Mouse (Mus musculus): ENCODE results near the gene Trhde. TPM values are rescaled to one million over a fixed set of nuclear protein-coding genes. Genes with fewer than 3 reads are reported as not detected.

Trhde gene
- total RNA-seq (2015): not detected in 2 replicates
- total RNA-seq (2017): not detected in 2 replicates

DNA sequence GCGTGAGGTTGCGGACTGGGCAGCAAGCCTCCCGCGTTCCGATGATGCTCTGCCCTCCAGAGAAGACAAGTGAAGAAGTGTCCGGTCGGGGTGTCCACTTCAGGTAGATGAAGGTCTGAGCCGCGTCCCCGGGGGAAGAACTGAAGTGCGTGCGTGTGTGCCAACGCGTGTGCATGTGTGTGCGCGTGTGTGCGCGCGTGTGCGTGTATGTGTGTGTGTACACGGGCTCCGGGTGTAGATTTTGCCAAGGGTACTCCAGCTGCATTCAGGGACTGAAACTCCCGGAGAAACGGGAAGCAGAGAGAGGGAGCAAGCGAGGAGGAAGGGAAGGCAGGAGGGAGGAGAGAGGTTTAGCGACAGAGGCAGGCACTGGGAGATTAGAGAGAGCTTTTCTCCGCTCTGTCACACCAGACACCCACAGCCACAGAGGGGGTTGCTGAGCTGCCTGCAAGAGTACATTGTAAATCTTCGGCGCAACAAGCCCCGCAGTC, at the start of gene Trhde:
Gene Trhde (minus strand): TSS at position 147 of the 491 bp plus-strand sequence.
- no peak for ATAC-seq (ENCODE audit: poor library complexity, severe bottlenecking)

DNA sequence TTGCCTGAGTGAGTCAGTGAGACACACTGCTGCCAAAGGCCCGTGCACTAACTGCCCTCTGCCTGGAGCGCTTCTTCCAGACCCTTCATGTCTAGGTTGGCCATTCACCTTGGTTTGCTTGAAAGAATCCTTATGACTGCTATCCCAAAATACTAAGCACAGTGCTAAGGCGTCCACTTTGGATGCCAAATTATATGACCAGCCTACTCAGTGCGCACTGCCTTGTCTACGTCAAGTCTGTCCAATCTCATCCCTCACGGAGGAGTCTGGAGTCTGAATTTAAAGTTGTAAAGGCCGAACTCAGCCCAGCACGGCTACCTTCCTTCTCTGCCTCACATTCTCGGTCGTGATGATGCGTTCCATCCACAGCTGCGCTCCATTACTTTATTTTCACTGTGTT, 39.9 kb upstream of the Trhde start:
- no peak for ATAC-seq (ENCODE audit: poor library complexity, severe bottlenecking)

DNA sequence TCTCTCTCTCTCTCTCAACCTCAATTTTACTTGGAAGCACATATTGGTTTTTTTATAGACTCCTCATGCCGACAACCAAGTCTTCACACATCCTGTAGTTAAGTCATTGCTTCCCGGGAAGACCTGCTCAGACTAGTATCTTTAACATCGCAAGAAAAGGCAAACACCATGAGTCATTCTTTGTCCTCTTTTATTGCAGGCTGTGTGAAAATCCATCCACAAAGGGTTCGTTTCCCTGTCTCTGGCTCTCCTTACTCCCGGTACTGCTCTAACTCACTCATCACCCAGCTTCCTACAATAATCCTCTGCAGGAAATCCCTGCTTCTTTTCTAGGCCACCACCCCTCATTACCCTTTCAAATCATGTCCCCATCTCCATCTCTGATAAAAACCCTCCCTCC, 39.3 kb upstream of the Trhde start:
- no peak for ATAC-seq (ENCODE audit: poor library complexity, severe bottlenecking)

DNA sequence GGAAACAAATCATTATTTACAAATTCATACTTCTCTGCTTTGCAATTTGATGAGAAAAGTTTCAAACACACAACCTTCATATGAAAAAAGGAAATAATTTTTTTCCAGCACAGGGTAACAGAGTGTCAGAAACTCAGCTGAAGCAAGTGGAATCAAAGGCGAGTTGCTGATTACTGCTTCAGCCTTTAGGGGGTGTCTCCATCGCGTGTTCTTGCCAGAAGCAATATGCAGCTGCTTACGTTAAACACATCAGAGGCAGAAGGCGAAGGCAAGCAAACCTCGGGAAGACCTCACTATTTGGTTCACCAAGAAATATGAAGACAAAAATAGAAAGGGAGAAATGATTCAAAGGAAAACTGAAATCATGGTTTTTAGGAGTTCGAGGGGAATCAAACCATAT, 29.2 kb upstream of the Trhde start:
- no peak for ATAC-seq (ENCODE audit: poor library complexity, severe bottlenecking)

DNA sequence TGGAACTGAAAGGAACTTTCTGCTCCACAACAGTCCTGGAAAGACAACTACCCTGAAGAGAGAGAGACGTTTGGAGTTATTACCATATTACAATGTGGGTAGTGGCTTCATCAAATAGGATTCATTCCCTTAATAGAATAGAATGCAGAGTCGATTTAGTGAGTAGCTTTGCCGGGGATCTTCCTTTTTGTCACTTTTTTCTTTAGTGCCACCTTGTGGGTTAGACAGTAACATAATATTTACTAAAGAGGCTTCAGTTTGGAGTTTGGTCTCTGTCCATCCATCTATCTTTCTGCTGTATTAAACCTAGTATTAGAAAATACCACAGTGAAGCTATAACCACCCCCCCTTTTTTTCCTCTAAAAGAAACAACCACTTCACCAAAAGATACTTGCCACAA, 6.7 kb upstream of the Trhde start:
- ATAC-seq (ENCODE audit: poor library complexity, severe bottlenecking): no peak

DNA sequence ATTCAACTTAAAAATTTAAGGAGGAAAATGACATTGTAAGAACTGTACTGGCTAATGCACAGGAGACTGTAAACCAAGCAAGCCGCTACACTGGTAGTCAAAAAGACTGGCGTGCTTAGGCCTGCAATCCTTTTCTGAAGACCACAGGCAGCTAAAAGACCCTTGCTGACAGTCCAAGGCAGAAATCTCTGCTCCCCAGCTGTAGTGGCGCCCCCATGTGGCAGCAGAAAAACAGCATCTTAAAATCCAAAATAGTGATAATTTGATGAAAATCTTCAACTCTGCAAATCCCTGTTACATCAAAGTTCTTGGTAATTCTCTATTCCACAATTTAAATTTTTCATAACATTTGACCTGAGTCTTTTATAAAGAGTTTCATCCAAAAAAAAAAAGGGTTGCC, 3.8 kb upstream of the Trhde start:
- ATAC-seq (ENCODE audit: poor library complexity, severe bottlenecking): no peak

DNA sequence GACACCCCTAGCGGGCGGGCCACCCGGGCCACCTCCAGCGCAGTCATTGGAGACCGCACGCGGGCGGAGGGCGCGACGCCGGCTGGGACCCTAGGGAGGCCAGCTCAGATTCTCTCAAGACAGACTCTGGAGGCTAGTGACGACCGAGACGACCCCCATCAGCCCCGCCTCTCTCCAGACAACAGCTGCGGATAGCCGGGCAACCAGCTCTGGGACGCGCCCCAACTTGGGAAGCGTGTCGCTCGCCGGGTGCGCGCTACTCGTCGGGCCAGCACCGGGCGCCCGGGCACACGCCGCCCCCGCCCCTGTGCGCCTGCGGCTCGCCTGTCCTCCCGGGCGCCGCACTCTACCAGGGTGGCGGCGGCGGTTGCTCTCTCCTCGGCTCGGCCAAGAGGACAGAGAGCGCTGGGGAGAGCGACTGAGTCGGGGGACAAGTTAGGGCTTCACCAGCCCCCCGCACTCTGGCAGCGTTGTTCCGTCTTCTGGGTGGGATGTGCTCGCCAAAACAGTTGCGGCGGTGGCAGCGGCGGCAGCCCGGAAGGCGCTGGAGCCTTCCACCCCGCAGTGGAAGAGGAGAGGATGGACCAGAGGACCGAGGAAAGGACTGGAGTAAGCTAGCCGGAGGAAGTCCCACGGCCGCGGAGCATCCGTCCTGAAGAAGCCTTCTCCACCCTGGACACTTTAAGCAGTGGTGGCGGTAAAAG, 498 bp downstream of the Trhde start:
- ATAC-seq (ENCODE audit: poor library complexity, severe bottlenecking): no peak

DNA sequence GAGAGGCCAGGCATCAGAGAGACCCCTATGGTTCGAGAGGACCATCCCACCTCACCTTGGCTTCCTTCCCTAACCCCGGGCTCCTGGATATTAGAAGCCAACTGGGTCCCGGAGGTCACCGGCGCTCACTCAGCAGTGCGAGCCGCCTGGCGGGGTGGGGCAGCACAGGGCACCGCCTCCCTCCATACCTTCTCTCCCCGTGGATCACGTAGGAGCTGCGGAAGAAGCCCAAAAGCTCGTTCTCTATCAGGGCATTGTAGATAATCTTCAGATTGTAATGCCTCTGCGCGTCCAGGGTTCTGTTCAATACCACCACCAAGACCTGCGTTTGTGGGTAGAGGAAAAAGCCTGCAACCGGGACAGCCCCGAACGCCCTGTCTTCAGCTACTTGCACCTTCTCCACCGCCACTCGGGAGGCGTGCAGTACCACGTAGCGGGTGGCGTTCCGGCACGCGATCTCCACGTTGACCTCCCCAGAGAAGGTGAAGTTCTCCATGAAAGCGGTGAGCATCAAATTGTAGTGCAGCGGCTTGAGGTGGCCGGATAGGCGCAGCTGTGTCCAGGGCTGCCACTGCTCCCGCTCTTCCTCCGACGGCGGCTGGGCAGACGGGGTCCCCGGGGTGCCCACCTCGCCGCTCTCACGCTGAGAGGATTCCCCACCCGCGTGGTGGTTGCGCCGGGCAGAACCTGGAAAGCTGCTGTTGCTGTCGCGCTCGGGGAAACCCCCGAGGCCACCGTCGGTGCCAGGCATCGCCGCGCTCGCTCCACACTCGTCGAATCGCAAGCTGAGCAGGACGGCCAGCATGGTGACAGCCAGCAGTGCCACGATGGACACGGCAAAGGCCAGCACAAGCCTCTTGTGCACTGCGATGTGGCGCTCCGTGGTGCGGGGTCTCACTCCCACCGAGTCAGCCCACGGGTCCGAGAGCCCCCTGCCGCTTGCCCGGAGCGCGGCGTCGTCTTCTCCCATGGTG, 1.5 kb downstream of the Trhde start:
- ATAC-seq (ENCODE audit: poor library complexity, severe bottlenecking): no peak

DNA sequence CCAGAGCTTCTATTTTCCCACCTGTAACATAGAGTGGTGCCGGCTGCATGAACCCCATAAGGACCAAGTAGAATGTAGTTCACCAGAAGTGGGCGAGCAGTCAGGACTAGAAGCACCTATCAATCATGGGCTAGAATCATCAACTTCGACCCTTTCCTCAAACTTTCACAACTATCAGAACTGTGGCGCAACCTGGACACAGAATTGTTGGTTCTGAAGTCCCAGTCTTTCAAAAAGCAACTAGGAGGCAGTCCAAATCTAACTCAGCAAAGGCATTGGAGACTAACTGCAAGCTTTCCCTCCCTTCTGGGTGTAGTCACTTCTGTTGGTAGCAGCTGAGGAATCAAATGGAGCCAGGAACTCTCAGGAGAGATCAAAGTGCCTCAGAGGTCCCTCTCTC, 2.6 kb downstream of the Trhde start:
- ATAC-seq (ENCODE audit: poor library complexity, severe bottlenecking): no peak

DNA sequence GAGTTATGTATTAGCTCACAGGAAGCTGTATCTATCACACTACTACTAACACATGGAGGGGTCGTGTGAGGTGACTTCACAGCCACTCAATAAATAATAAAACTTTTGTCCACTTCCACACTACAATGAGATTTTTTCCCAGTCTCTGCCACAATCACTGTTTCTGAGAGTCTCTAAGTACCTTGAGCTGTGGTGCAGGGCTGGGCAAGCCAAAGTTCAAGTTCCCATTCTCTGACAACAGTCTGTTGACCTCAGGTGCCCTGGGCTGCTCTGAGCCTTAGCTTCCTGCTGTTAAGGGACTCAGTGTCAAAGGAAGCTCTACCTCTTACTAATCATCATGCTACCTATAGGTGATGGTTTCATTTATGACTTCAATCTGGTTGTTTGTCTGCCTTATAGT, 3.3 kb downstream of the Trhde start:
- ATAC-seq (ENCODE audit: poor library complexity, severe bottlenecking): no peak

DNA sequence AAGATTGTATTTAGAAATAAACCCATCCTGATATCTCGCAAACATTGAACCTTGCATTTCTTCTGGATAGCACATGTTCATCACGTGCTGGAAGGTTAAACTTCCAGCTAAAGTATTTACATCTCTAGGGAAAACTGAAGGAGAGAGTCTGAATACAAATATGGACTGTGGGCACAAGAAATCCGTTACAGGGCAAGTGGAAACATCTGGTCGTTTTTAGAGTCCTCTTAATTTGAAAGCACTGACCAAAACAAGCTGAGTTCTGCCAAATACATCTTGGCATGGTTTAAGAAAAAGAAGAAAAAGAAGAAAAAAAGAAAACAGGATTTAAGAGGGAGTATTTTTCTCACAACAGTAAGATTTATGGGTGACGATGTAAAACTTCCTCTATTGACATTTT, 3.9 kb downstream of the Trhde start:
- no peak for ATAC-seq (ENCODE audit: poor library complexity, severe bottlenecking)

DNA sequence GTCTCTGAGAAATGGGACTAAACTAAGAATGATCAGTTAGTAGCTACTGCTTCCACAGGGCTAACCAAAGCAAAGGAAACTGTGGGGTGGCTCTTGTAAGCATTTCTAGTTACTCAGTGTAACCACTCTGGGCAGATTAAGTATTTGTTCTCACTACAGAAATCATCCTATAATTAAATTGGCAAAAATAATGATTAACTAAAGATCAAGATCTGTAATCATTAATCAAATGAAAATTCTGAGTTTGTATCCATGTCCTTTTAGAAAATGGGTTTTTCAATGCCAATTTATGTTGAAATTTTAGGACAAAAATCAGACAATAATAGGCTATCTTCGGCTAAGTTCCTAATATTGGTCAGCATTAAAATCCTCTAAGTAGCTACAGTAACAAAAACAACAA, 4.4 kb downstream of the Trhde start:
- ATAC-seq (ENCODE audit: poor library complexity, severe bottlenecking): no peak

DNA sequence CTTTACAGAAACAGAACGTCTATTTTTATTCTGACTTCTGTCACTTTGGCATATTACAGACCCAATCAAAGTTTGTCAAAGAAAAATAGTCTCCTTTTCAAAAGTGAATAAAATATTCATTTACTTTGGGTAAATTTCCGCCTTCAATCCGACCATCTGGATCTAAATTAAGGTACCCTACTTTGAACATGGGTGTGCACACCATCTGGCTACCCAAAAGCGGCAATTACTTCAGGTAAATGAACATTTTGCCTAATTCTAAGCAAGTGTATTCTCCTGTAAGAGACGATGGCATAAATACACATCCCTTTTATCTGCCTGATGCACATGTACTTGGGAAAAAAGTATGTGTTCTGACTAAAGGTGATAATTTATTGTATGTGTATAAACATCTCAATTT, 5.2 kb downstream of the Trhde start:
- ATAC-seq (ENCODE audit: poor library complexity, severe bottlenecking): no peak

DNA sequence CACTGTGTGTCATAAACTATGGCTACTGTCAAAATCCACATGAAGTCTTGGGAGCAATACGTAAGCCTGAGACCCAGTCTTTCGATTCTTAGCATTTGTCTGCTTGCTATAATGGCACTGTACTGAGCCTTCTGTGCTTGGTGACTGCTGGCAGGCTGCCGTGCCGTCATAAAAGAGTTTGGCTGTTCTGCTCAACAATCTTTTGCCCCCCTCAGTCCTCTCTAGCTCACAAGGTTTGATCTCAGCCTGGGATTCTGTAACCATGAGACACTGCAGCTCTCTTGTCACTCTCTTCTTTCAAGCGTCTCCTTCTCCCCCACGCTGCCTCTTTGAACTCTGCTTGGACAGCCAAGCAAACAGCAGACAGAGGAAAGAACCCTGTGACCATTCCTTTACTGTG, 7.9 kb downstream of the Trhde start:
- no peak for ATAC-seq (ENCODE audit: poor library complexity, severe bottlenecking)

DNA sequence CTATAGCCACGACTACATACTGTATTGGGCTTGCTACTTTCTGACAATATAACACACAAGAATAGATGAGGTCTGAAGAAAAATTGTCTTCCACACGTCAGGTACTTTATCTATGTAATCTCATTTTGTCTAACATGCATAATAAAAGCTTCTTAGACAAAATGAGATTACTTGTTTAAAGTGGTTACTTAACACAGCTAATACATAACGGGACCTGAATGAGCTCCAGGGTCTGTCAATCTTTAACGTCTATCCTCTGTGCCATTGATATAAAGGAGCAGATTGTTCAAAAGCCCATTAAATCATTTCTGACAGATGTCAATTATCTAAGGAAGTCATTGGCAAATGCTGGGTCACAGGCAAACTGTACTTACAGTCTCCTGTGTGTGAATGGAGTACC, 36.2 kb downstream of the Trhde start:
- ATAC-seq (ENCODE audit: poor library complexity, severe bottlenecking): no peak

DNA sequence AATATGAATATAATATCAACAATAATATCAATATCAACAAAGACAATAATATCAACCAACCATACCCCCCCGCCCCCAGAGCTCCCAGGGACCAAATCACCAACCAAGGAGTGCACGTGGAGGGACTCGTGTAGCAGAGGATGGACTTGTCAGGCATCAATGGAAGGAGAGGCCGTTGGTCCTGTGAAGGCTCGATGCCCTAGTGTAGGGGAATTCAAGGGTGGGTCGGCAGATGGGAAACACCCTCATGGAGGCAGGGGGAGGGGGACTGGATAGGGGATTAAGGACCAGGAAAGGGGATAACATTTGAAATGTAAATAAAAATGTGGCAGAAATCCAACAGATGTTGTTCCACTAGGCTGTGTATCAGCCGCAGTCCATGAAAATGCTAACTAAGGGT, 40.0 kb downstream of the Trhde start:
- no peak for ATAC-seq (ENCODE audit: poor library complexity, severe bottlenecking)

DNA sequence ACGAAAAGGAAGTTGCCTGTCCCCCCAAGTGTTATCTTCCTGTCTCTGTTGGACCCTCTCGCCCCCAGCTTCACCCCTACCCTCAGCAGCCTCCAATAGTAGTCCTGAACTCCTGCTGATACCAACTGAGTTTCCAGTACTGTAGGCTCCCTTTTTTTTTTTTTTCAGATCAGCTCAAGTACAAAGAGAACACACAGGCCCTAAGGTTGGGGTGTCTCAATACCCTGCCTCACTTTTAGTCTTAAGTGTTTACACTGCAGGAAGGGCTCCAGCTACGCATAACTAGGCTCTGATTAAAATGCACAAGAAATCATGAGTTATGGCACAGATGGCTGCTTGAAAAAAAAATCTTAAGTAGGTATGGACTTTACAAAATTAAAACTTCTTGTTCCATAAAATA, 42.9 kb downstream of the Trhde start:
- no peak for ATAC-seq (ENCODE audit: poor library complexity, severe bottlenecking)

DNA sequence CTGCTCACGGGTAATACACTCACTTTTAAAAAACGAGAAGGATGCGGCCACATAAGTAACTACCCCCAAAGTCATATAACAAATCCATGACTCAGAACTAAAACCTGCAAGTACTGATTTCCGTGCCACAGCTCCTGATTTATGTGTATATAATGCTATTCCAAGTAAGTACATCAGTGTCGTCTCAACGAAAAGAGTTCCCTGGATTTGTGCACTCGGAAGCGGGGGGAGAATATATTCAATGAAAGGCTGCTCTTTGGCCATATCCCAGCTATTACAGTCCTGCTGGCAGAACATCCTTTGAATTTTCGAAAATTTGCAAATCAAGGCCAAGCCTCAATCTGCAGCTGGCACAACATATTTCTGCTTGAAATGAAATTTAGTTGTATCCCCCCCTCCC, 43.5 kb downstream of the Trhde start:
- no peak for ATAC-seq (ENCODE audit: poor library complexity, severe bottlenecking)

DNA sequence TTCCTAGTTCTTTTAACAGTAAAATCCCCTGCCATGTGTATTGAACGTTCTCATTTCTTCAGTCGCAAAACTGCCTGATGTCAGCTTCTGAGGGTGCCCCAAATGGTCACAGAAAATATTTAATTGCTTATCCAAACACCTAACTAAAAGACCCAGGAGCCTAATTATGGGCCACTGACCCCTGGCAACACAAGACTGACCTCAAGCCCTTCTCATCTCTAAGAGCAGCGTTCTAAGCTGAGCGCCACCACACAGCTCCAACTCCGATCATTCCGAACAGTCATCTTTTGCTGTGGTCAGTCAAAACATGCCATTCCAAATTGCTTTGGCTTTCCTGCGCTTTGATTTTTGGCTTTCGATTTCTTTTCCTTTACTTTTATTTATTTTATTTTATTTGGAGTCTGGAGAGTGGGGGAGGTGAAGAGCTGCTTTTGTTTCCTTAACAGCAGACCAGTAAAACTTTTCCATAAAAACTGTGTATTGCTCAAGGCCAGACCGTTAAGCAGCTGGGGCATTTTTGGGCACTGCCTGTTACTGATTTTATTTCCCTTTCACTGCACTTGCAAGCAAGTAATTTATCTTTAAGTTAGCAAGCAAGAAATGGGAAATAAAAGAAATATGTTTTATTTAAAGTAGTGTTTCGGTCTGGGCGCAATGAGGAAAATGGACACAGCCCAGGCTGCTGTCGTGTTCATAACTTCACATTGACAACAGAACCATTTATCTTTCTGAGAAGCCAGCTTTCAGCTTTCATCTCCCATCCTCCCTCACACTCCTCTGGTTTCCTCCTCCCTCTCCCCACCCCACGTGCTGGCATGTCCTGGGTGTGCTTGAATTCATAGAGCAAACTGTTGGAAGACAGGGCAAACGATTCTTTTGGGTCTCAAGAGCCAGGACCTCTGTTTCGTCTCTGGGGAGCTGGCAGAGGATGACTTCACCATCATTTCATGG, 59.1 kb downstream of the Trhde start:
- ATAC-seq (ENCODE audit: poor library complexity, severe bottlenecking): no peak

DNA sequence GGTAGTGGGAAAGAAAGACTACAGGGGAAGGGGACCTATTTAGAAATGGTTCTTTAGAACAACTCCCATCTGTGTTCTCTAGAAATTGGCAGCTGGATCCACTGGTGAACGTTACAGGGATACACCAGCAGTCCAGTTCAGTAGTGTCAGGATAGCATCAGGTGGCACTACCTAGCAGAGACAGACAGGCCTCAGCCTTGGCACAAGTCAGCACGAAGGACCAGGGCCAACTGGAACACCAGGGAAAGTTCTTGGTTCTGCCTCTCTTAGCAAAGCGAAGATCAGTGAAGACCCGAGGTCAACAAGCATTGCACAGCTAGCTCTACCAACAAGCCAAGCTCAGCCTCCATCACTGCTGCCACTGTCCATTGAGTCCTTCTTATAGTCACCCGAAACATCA, 62.2 kb downstream of the Trhde start:
- no peak for ATAC-seq (ENCODE audit: poor library complexity, severe bottlenecking)

DNA sequence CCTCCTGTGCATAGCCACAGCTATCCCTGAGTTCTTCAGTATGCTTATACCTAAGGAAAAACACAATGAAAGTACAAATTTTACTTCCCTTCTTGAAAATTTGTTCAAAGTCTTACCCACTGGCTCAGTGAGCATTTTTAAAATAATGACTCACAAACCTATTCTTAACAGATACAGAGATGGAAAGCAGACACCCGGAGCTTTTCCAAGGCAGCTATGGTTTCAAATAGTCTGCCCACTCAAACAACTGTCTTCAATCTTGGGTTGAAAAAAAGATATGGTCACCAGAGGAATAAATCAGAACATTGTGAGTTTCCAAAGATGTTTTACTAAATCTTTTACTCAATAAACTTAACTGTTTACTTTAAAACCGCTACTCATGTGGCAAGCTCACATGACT, 64.5 kb downstream of the Trhde start:
- no peak for ATAC-seq (ENCODE audit: poor library complexity, severe bottlenecking)

Measured in megakaryocyte, adult 5-6 weeks (primary cell).